23 mouse cellular contexts compared by ENCODE assay signal in the genomic region with DNA sequence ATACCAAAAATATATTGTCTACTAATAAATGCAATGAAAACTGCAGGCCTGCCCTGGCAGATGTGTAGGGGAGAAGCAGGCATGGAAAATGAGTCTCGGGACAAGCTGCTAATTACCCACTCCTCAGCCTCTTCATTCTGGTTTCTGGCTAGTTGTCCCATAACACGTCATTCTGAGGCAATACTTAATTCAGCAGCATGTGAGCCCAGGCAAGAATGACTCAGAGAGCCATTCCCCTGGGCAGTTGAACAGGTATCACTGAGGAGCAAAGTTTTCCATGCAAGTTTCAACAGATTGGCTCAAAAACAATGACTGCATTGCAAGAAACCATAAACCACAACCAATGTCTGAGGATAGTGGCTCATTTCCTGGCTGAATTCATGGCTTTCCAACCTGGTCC.
DNase-seq lines count a peak whose midpoint lies in the region; ATAC-seq and TF ChIP-seq lines count a peak whose summit lies in the region.
"Had no signal": no experiment of that assay in that cellular context is flagged by ENCODE, and none has a peak within 500 bp of the region (broad histone marks: within the 10 kb centered on the region; RNA-seq: fewer than 3 reads in every experiment).

No protein-coding gene starts in this region.

- TF ChIP-seq CTCF in Patski (IDR thresholded peaks at IDR 0.05), result no peak

- 65% methylated on average over 2 of the region's 2 CpGs for WGBS in embryonic facial prominence, embryonic 14.5 days
- WGBS in embryonic facial prominence, embryonic 10.5 days, result 74% methylated on average over 2 of the region's 2 CpGs

- H3ac ChIP-seq in myocyte (ENCODE audit: control insufficient read depth, insufficient read length), result no peak overlapping the region

- POLR2A ChIA-PET in Patski (lab: Charles Lee), result no interaction called here

- no peak for TF ChIP-seq POLR2A in myocyte (IDR thresholded peaks at IDR 0.05; ENCODE audit: insufficient read length, low read depth)

- ATAC-seq in embryonic facial prominence, embryonic 14.5 days (ENCODE audit: low read depth), result no peak
- ATAC-seq in Patski, result peak; percentile 84
- ATAC-seq: CD4-positive, CD25-positive, alpha-beta regulatory T cell, adult 4 months; forebrain, embryonic 15.5 days; hindbrain, postnatal 0 days; intestine, embryonic 15.5 days had no signal

- H3K4me2 ChIP-seq in embryonic facial prominence, embryonic 14.5 days (ENCODE audit: low read depth, low read length), result no peak overlapping the region
- H3K4me2 ChIP-seq in myocyte (ENCODE audit: low read depth), result no peak overlapping the region
- H3K4me2 ChIP-seq: embryonic facial prominence, embryonic 15.5 days; forebrain, embryonic 15.5 days; hindbrain, embryonic 13.5 days; intestine, embryonic 15.5 days had no signal

- H3K27me3 ChIP-seq in embryonic facial prominence, embryonic 14.5 days (replicated peaks; ENCODE audit: control insufficient read depth, insufficient read depth, low read length), result no peaks in the 10 kb centered on the region
- no peaks in the 10 kb centered on the region for H3K27me3 ChIP-seq in embryonic facial prominence, embryonic 10.5 days (replicated peaks; ENCODE audit: low read depth, poor library complexity, severe bottlenecking)
- H3K27me3 ChIP-seq in Patski, result no peaks in the 10 kb centered on the region
- H3K27me3 ChIP-seq in myocyte (ENCODE audit: control insufficient read depth, insufficient read depth, insufficient read length), result no peaks in the 10 kb centered on the region
- H3K27me3 ChIP-seq: embryonic facial prominence, embryonic 15.5 days; forebrain, embryonic 15.5 days; hindbrain, embryonic 13.5 days; intestine, embryonic 15.5 days had no signal

- peak; percentile 17 for DNase-seq in embryonic facial prominence, embryonic 14.5 days (ENCODE audit: low spot score)
- no peak for DNase-seq in embryonic facial prominence, embryonic 10.5 days (ENCODE audit: low spot score)
- DNase-seq in 416B (ENCODE audit: low read depth) (peak; percentile 57), Patski (ENCODE audit: low read depth, low spot score) (peak; percentile 62)
- DNase-seq in frontal cortex, postnatal 10 days (ENCODE audit: low spot score in 2 of 2), result no peak
- no peak for DNase-seq in testis, postnatal 10 days (ENCODE audit: low spot score)
- DNase-seq: adrenal gland, adult 2 months; adrenal gland, postnatal 25 days; cerebellum, adult 18-20 months; cerebellum, adult 9-11 months; cerebellum, postnatal 36 days; gastrocnemius, postnatal 14 days; heart, adult 18-20 months; heart, postnatal 10 days had no signal

- H3K4me1 ChIP-seq in embryonic facial prominence, embryonic 14.5 days (ENCODE audit: control insufficient read depth, insufficient read depth, low read length), result no peaks in the 10 kb centered on the region
- no peaks in the 10 kb centered on the region for H3K4me1 ChIP-seq in embryonic facial prominence, embryonic 10.5 days
- H3K4me1 ChIP-seq: forebrain, embryonic 15.5 days; heart, embryonic 10.5 days; hindbrain, embryonic 13.5 days; intestine, embryonic 15.5 days had no signal

- CTCF ChIA-PET in Patski (lab: Charles Lee), result no interaction called here

- no peaks in the 10 kb centered on the region for H3K9me3 ChIP-seq in embryonic facial prominence, embryonic 14.5 days (ENCODE audit: control insufficient read depth, low read length)
- no peaks in the 10 kb centered on the region for H3K9me3 ChIP-seq in embryonic facial prominence, embryonic 10.5 days
- H3K9me3 ChIP-seq: embryonic facial prominence, embryonic 15.5 days; forebrain, embryonic 15.5 days; heart, embryonic 10.5 days; hindbrain, embryonic 13.5 days; intestine, embryonic 15.5 days had no signal

- in situ Hi-C loops in Patski (cut with MboI; ENCODE audit: low pct_unique_long_range_greater_than_20kb), result no loop called here

- H3K27ac ChIP-seq in embryonic facial prominence, embryonic 14.5 days (replicated peaks; ENCODE audit: low read depth, low read length), result no peak overlapping the region
- H3K27ac ChIP-seq in embryonic facial prominence, embryonic 10.5 days (replicated peaks), result no peak overlapping the region
- H3K27ac ChIP-seq: embryonic facial prominence, embryonic 15.5 days; forebrain, embryonic 15.5 days; heart, embryonic 10.5 days; hindbrain, embryonic 13.5 days; hindbrain, postnatal 0 days; intestine, embryonic 15.5 days had no signal

- no peaks in the 10 kb centered on the region for H3K36me3 ChIP-seq in embryonic facial prominence, embryonic 14.5 days (ENCODE audit: control insufficient read depth, insufficient read depth, low read length)
- H3K36me3 ChIP-seq in embryonic facial prominence, embryonic 10.5 days (replicated peaks), result no peaks in the 10 kb centered on the region
- no peaks in the 10 kb centered on the region for H3K36me3 ChIP-seq in myocyte (ENCODE audit: control insufficient read depth, insufficient read depth)
- H3K36me3 ChIP-seq: embryonic facial prominence, embryonic 15.5 days; forebrain, embryonic 15.5 days; heart, embryonic 10.5 days; hindbrain, embryonic 13.5 days; intestine, embryonic 15.5 days had no signal

- no peak overlapping the region for H3K4me3 ChIP-seq in embryonic facial prominence, embryonic 14.5 days (ENCODE audit: low read depth, low read length)
- H3K4me3 ChIP-seq in embryonic facial prominence, embryonic 10.5 days, result no peak overlapping the region
- H3K4me3 ChIP-seq in myocyte, result no peak overlapping the region
- H3K4me3 ChIP-seq: embryonic facial prominence, embryonic 15.5 days; erythroblast, embryonic 14.5 days; forebrain, embryonic 15.5 days; heart, embryonic 10.5 days; hindbrain, embryonic 13.5 days; intestine, embryonic 15.5 days had no signal

- H3K9ac ChIP-seq in embryonic facial prominence, embryonic 14.5 days (ENCODE audit: low read depth, low read length), result no peak overlapping the region
- H3K9ac ChIP-seq: embryonic facial prominence, embryonic 15.5 days; forebrain, embryonic 15.5 days; hindbrain, embryonic 13.5 days; intestine, embryonic 15.5 days had no signal

- H3K79me2 ChIP-seq in myocyte (ENCODE audit: control insufficient read depth, insufficient read depth), result no peaks in the 10 kb centered on the region

TF ChIP-seq in myocyte, 11 proteins besides CTCF, POLR2A, EP300 and RAD21:
- 0 out of 2 replicates have a peak, but pooled peaks have one; percentile 42 for TF ChIP-seq CEBPB (IDR thresholded peaks at IDR 0.05; ENCODE audit: insufficient read depth, poor library complexity, severe bottlenecking)
- TF ChIP-seq MYOD1 (IDR thresholded peaks at IDR 0.05; ENCODE audit: control insufficient read depth in 1 of 3, insufficient read length in 2 of 3, low read depth in 2 of 3), result no peak
TF ChIP-seq in myocyte: peak in this region for 1.

Comparison
In these comparisons a context has a peak if more than half of its experiments do, and no peak if none do; other contexts are left out.
1. DNase-seq: peak in embryonic facial prominence, embryonic 14.5 days (single experiment), 416B (single experiment) and Patski (single experiment); none in embryonic facial prominence, embryonic 10.5 days (single experiment), frontal cortex, postnatal 10 days (0 of 2) and testis, postnatal 10 days (single experiment).